7 mouse cellular contexts compared by ENCODE assay signal in the genomic region with DNA sequence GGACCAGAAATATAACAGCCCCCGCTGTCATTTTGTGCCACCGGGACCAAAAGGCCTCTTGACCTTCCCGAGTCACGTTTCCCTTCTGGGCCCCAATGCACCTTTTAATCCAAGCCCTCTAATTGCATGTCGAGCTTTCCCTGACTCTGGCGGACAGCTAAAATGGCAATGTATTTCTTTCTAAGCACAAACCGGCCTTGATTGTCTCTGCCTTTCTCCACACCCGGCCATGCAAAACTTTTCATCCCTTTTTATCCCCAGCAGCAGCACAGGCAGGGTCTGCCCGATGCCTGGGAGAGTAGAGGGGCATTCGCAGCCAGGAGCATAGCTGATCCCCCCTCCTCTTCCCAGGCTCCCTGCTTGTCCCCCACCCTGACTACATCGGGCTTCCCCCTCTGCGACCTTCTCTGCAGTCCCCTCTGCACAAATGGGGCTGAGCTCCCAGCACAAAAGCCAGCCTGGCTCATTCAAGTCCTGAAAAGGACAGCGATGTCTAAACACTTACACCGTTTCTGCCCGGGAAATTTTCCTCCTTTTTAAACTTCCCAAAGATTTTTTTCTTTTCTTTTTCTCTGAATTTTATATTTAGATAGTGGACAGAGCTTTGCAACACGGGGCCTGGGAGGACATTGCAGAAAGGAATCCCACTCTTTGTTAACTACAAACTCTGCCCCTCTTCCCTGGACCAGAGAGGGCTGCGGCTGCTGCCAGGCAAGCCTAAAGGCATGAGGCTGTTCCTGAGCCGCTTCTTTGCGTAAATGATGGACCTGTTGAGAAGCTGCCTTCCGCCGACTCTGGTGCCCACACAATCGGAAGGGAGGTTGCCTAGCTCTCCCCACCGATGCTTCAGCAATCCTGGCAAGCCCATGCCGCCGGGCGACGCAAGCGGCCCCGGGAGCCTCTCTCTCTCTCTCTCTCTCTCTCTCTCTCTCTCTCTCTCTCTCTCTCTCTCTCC. TPM values are rescaled to one million over a fixed set of nuclear protein-coding genes. Genes with fewer than 3 reads are reported as not detected.
A peak's percentile ranks its signal among the peaks of the same experiment; 100 is the strongest.
DNase-seq lines count a peak whose midpoint lies in the region; ATAC-seq and TF ChIP-seq lines count a peak whose summit lies in the region.

No protein-coding gene starts in this region.

- no peak overlapping the region for H3K4me2 ChIP-seq in liver, embryonic 11.5 days
- H3K4me2 ChIP-seq in embryonic facial prominence, embryonic 14.5 days (ENCODE audit: low read depth, low read length), result peak overlapping the region; percentile 100

- peaks cover 20% of the 10 kb centered on the region for H3K27me3 ChIP-seq in liver, adult 2 months (ENCODE audit: control insufficient read depth, insufficient read depth, low read length)
- H3K27me3 ChIP-seq in liver, embryonic 11.5 days (replicated peaks; ENCODE audit: control insufficient read depth, insufficient read depth, low read length), result peaks cover 81% of the 10 kb centered on the region
- H3K27me3 ChIP-seq in embryonic facial prominence, embryonic 14.5 days (replicated peaks; ENCODE audit: control insufficient read depth, insufficient read depth, low read length), result peaks cover 81% of the 10 kb centered on the region
- H3K27me3 ChIP-seq in limb, embryonic 10.5 days (ENCODE audit: low read depth, poor library complexity, severe bottlenecking), result peaks cover 90% of the 10 kb centered on the region

- no peak for ATAC-seq in liver, embryonic 11.5 days (replicated peaks; ENCODE audit: low FRiP score)
- ATAC-seq in embryonic facial prominence, embryonic 14.5 days (ENCODE audit: low read depth), result no peak

- no peaks in the 10 kb centered on the region for H3K79me2 ChIP-seq in liver, adult 2 months (ENCODE audit: control insufficient read depth, insufficient read depth, low read length)

- H3K4me1 ChIP-seq in liver, adult 2 months (ENCODE audit: control insufficient read depth, insufficient read depth, low read length), result no peaks in the 10 kb centered on the region
- peaks cover 6% of the 10 kb centered on the region; the same call in 1 of the 2 replicates for H3K4me1 ChIP-seq in liver, embryonic 11.5 days (replicated peaks; ENCODE audit: control insufficient read depth, insufficient read depth, low read length)
- H3K4me1 ChIP-seq in embryonic facial prominence, embryonic 14.5 days (ENCODE audit: control insufficient read depth, insufficient read depth, low read length), result peaks cover 12% of the 10 kb centered on the region
- H3K4me1 ChIP-seq in limb, embryonic 10.5 days, result peaks cover 66% of the 10 kb centered on the region

- no peak overlapping the region for H3K9ac ChIP-seq in liver, adult 2 months (ENCODE audit: low read depth, low read length)
- no peak overlapping the region for H3K9ac ChIP-seq in liver, embryonic 11.5 days (ENCODE audit: low read depth, low read length)
- no peak overlapping the region for H3K9ac ChIP-seq in embryonic facial prominence, embryonic 14.5 days (ENCODE audit: low read depth, low read length)

- H3K9me3 ChIP-seq in liver, embryonic 11.5 days (ENCODE audit: control insufficient read depth, low read length), result no peaks in the 10 kb centered on the region
- no peaks in the 10 kb centered on the region for H3K9me3 ChIP-seq in embryonic facial prominence, embryonic 14.5 days (ENCODE audit: control insufficient read depth, low read length)
- no peaks in the 10 kb centered on the region for H3K9me3 ChIP-seq in limb, embryonic 10.5 days (replicated peaks)

- no peak for DNase-seq in liver, adult 2 months (ENCODE audit: extremely low read depth, low read depth, low spot score)
- no peak for DNase-seq in liver, embryonic 11.5 days (ENCODE audit: low spot score)
- DNase-seq in embryonic facial prominence, embryonic 14.5 days (ENCODE audit: low spot score), result no peak
- peak; percentile 45 for DNase-seq in limb, embryonic 10.5 days (ENCODE audit: low spot score)
- DNase-seq in right cerebral cortex, postnatal 25 days, result peak; percentile 48
- DNase-seq in adrenal gland, adult (ENCODE audit: inconsistent age in 2 of 2, low spot score in 1 of 2), result no peak
- DNase-seq in T-cell, adult 2 months (ENCODE audit: low spot score), result no peak

- H3K36me3 ChIP-seq in liver, adult 2 months (ENCODE audit: control insufficient read depth, insufficient read depth, low read length), result no peaks in the 10 kb centered on the region
- no peaks in the 10 kb centered on the region for H3K36me3 ChIP-seq in liver, embryonic 11.5 days (ENCODE audit: control insufficient read depth, insufficient read depth, low read length)
- H3K36me3 ChIP-seq in embryonic facial prominence, embryonic 14.5 days (ENCODE audit: control insufficient read depth, insufficient read depth, low read length), result no peaks in the 10 kb centered on the region
- H3K36me3 ChIP-seq in limb, embryonic 10.5 days, result no peaks in the 10 kb centered on the region

- peak overlapping the region; percentile 37; the same call in 1 of the 2 replicates for H3K4me3 ChIP-seq in liver, adult 2 months (ENCODE audit: insufficient read depth, low read depth, low read length)
- no peak overlapping the region for H3K4me3 ChIP-seq in liver, embryonic 11.5 days (ENCODE audit: low read depth, low read length)
- H3K4me3 ChIP-seq in embryonic facial prominence, embryonic 14.5 days (ENCODE audit: low read depth, low read length), result peak overlapping the region; percentile 67
- peak overlapping the region; percentile 14; the same call in 1 of the 2 replicates for H3K4me3 ChIP-seq in limb, embryonic 10.5 days

- H3K27ac ChIP-seq in liver, adult 2 months (replicated peaks; ENCODE audit: insufficient read depth, low read depth, low read length), result no peak overlapping the region
- no peak overlapping the region for H3K27ac ChIP-seq in liver, embryonic 11.5 days (ENCODE audit: low read depth, low read length)
- H3K27ac ChIP-seq in embryonic facial prominence, embryonic 14.5 days (replicated peaks; ENCODE audit: low read depth, low read length), result no peak overlapping the region
- no peak overlapping the region for H3K27ac ChIP-seq in limb, embryonic 10.5 days

- TF ChIP-seq CTCF in liver, adult 2 months (IDR thresholded peaks at IDR 0.05; ENCODE audit: low read depth, low read length), result no peak

- 8% methylated on average over 29 of the region's 29 CpGs for WGBS in liver, adult 2 months
- 13% methylated on average over 29 of the region's 29 CpGs for WGBS in liver, embryonic 11.5 days
- 4% methylated on average over 29 of the region's 29 CpGs for WGBS in embryonic facial prominence, embryonic 14.5 days
- WGBS in limb, embryonic 10.5 days, result 5% methylated on average over 29 of the region's 29 CpGs

- no peak for TF ChIP-seq POLR2A in liver, adult 2 months (IDR thresholded peaks at IDR 0.05; ENCODE audit: extremely low read depth, insufficient read depth, low read length)

RNA-seq across cellular contexts. Expression of gene Inhbb, which starts 2.6 kb away (rescaled TPM):
- total RNA-seq in liver, adult 2 months (2014; rRNA removed), result 0.37 and 1.0 TPM in 2 replicates
- 0.36 and 0.42 TPM in 2 replicates for polyA plus RNA-seq in liver, adult 2 months (2012; rRNA removed)
- 0.06 and 0.11 TPM in 2 replicates for polyA plus RNA-seq in liver, embryonic 11.5 days (2014; fragmentation: Nextera tagmentation; extraction: Ambion mirVana)
- polyA plus RNA-seq in embryonic facial prominence, embryonic 14.5 days (2014; fragmentation: Nextera tagmentation; extraction: Ambion mirVana), result 1.3 TPM in 2 replicates
- polyA plus RNA-seq in limb, embryonic 10.5 days (2016; fragmentation: Nextera tagmentation; extraction: Ambion mirVana), result 0.06 and 0.09 TPM in 2 replicates

Comparison
In these comparisons a context has a peak if more than half of its experiments do, and no peak if none do; other contexts are left out.
1. DNase-seq: peak in limb, embryonic 10.5 days (single experiment) and right cerebral cortex, postnatal 25 days (single experiment); none in liver, adult 2 months (single experiment), liver, embryonic 11.5 days (single experiment), embryonic facial prominence, embryonic 14.5 days (single experiment), adrenal gland, adult (0 of 2) and T-cell, adult 2 months (single experiment).